Mouse (Mus musculus): ENCODE measurements around the gene Orai2.
"Not testable (repeated sequence)": the region's sequence is repeated elsewhere in the genome, so short reads cannot be mapped to it uniquely, and the experiment has no call there.

The Orai2 gene

DNA sequence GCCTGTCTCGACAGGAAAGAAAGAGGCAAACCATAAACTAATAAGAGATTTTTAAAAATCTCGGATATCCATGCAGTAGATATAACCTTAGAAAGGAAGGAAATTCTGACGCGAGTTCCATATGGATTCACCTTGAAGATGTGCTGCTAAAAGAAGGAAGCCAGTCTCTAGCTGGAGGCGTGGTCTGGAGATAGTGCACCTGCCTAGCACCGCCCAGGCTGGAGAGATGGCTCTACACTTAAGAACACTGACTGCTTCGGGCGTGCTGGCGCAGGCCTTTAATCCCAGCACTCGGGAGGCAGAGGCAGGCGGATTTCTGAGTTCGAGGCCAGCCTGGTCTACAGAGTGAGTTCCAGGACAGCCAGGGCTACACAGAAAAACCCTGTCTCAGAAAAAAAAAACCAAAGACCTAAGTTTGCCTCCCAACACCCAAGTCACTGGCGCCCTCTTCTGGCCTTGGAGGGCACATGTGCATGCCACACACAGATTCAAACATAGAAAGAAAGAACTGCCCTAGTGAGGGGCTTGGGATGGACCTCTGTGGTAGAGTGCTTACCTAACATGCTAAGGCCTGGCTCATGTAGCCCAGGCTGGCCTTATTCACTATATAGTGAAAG lies 32.7 kb downstream of the Orai2 start:
- peak; percentile 79 for DNase-seq (ENCODE audit: low spot score)

DNA sequence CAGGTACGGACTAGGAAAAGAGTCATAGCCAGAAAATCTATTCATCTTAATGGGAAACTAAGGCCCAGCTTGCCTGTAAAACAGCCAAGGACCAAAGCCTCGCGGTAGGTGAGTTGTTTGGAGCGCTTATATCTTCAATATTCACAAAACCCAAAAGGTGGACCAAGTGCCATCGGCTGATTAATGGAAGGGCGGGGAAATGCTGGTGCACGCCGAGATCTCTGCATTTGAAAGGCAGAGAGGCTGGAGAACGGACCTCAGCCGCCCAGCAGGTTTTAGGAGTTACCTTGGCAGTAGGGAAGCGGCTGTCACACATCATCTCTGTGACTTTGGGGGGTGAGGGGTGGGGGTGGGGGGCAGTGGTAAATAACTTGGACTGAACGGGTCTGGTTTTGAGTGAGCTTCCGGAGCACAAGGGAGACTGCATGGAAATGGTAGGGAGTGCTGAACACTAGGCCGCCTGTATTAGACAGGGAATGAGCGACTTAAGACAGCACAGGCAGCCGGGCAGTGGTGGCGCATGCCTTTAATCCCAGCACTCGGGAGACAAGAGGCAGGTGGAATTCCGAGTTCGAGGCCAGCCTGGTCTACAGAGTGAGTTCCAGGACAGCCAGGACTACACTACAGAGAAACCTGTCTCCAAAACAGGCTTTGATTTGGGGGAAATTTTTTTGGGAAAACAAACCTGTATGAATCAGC lies 34.1 kb downstream of the Orai2 start:
- DNase-seq (ENCODE audit: low spot score), result peak; percentile 15

DNA sequence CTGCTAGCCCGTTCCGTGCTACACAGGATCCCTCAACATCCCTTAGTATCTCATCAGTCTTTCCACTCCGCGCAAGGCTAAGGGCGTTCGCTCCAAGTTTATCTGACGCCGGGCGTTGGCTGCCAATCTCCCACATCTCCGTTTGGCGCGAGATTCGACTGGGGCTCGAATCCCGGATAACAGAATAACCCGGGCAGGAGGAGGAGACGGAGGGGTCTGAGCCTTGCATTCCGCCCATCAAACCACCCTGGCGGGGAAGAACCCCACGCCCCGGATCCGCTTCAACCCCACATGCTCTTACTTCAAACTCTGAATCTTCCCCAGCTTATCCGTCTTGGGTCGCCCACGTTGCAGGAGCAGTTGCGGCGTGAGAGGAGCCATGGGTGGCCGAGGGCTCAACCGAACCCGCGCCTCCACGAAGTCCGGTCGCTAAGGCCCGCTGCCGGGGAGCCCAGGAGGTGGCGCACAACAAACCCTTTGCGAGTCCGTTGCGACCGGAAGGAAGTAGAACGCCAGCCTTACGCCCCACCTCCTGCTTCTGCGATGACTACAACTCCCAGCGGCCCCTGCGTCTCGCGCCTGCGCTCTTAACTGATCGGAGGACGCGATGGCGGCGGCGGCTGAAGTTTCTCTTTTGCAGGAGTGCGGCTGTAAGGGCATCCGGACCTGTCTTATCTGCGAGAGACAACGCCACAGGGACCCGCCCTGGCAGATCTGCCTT lies 34.8 kb downstream of the Orai2 start, which contains the start of the genes Lrwd1 and Alkbh4:
Gene Lrwd1 (minus strand): TSS at position 504 of the 721 bp plus-strand sequence.
Gene Alkbh4 (plus strand): TSS at position 576 of the 721 bp plus-strand sequence.
- DNase-seq (ENCODE audit: low spot score), result peak; percentile 98

DNA sequence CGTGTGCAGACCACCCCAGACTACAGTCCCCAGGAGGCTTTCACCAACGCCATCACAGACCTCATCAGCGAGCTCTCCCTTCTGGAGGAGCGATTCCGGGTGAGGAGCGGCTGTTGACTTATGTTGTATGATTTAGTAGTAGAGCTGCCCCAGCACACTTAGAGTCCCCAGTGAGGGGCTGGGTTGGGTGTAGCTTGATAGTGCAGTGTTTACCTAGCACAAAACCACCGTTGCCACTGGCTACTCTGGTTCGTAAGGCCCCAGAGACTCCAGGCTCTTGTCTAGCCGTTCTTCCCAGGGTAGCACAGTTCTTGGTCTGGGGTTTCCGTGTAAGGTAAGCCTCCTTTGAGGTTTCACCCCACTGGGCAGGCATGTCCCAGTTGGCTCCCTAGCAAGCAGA lies 48.3 kb downstream of the Orai2 start:
- DNase-seq (ENCODE audit: low spot score), result no peak

DNA sequence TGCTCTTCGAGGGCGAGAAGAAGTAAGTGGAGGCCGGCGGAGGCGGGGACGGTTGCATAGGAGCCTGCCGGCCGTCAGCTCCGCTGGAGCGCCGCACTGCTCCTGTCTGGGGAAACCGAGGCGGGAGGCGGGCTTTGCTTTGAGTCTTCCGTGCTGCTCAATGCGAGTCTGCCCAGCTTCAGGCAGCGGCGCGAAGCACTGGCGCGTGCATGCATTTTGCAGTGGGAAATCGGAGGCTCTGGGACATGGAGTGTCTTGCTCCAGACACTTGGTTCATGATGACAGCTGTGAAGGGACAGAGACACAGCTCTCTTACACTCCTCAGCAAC lies 53.8 kb downstream of the Orai2 start:
- DNase-seq (ENCODE audit: low spot score), result no peak

DNA sequence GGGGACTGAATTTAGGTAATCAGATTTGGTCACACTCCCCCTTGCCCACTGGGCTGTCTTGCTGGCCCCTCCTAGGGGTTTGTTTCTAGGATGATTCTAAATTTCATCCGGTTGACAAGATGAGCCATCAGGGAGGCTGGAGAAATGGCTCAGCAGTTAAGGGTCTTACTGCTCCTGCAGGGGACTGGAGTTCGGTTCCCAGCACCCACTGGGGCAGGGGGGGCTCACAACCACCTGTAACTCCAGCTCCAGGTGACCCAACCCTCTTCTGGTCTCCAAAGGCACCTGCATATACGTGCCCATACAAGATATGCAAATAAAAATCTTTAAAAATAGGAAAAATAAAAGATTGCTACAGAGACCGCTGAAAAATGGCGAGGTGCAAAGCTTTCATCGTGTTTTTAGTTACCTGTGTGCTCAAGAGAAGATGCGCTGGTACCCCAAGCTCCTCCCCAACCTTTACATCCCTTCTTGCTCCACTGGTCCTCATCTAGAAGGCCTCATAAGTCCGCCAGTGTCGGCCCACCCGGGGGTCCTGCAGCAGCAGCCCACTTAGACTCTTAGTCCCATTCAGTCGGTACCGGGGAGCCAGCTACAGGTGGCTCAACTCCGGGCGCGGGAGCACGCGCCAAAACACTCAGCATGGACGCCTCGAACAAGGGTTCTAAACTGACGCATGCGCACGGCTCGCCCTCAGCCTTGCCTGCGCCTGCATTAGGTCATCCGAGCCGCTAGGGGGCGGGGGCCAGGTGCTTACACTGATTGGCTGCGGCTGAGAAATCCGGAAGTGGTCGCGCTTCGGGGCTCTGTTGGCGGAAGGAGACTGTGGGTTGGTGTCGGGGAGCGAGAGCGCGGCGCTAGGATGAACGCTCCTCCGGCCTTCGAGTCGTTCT lies 54.4 kb downstream of the Orai2 start, which contains the start of gene Polr2j:
Gene Polr2j (plus strand): TSS at position 741 of the 893 bp plus-strand sequence.
- peak; percentile 99 for DNase-seq (ENCODE audit: low spot score)

DNA sequence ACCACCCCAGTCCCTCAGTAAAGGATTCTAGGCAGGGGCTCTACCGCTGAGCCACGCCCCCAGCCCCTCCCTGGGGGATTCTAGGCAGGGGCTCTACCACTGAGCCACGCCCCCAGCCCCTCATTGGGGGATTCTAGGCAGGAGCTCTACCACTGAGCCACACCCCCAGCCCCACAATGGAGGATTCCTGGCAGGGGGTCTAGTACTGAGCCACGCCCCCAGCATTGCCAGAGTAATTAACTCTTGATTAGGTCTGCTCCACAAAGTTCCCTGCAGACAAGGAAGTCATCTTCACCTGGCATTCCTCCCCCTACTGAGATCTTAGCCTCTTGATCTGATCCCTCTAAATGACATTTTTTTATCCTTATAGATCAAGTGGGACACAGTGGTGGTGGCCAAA lies 57.0 kb downstream of the Orai2 start:
- not testable (repeated sequence) for DNase-seq (ENCODE audit: low spot score)

DNA sequence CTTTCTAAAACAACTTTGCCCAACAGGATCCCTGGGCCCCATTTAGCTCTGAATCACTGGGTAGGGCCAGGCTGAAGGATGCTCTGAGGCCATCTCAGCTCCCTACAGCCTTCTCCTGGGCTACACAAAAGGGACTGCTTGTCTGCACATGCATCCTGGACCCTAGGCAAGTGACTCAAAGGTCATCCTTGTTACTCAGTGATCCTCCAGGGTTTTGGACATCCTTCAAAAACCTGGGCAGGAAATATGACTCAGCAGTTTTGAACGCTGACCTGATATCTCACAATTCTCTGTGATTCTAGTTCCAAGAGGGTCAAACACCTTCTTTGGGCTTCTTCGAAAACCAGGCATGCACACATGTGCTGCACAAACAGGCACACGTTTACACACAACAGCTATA lies 61.5 kb downstream of the Orai2 start:
- no peak for DNase-seq (ENCODE audit: low spot score)

DNA sequence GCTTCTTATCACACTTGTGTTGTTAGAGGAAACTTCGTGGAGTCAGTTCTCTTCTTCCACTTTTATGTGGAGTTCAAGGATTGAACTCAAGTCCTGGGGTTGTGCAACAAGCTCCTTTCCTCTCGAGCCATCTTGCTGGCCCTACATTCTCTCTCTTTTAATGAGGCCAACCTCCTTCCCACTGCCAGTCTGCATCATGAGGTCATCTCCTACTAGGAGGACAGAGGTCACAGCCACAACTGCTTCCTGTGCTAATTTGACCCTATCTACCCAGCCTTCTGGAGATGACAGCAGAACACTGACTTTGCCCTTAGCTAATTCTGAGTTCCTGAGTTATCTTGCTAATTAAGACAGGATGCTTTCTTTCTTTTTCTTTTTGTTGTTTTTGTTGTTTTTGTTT lies 62.0 kb downstream of the Orai2 start:
- DNase-seq (ENCODE audit: low spot score), result no peak

DNA sequence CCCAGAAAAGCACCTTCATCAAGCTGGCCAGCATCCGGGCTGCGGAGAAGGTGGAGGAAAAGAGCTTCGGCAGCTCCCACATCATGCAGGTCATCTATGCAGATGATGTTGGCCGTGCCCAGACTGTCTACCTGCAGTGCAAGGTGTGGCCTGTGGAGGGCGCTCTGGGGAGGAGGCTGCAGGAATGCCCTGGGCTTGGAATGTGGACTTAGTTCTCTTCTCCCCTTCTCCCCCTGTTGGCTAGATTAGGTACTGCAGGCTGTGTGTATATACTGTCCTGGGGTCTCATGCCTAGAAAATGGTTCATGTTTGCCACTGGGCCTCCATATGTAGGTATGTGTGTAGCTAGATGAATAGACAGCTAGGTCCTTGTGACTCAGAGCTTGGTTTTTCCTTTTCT lies 66.0 kb downstream of the Orai2 start:
- peak; percentile 40 for DNase-seq (ENCODE audit: low spot score)

DNA sequence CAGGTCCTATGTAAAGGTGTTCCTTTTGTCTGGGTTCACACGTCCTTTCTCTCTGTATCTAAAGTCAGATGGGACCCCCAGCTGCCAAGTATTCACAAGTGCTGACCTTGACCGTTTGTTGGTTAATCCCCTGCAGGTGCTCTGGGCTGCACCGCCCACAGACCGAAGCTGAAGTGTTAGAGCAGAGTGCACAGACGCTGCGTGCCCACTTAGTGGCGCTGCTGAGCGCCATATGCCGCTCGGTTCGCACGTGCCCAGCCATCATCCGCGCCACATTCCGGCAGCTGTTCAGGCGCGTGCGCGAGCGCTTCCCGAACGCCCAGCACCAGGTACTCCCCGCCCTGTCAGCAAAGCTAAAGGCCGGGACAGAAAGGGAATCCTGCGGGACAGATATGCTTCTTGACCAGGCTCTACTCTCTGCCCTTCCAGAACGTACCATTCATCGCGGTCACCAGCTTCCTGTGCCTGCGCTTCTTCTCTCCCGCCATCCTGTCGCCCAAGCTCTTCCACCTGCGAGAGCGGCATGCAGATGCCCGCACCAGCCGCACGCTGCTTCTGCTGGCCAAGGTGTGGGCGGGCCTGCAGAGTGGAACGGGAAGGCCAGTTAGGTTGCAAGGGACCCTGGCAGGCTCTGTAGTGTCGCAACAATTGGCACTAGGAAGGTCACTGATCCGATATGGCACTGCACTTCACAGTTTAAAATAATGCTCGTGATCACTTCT lies 68.3 kb downstream of the Orai2 start:
- peak; percentile 86 for DNase-seq (ENCODE audit: low spot score)

DNA sequence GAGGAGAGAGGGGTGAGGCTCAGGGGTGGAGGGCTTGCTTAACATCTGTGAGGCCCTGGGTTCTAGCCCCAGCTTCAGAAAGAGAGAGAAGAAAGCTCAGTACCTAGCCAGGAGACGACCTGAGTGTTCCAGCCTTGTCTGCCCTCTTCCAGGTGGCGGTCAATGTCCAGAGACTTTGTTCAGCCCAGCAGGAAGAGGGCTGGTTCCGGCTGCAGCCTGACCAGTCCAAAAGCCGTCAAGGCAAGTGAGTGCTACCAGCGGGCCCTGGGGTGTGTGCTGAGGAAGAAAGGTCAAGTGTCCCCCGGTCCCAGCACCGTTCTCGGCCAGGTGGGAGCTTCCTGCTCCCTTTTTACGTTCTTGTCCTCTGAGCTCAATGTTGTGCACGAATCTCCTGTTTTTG lies 72.0 kb downstream of the Orai2 start:
- DNase-seq (ENCODE audit: low spot score), result no peak

Data from embryo, embryonic 10.5 days (tissue).